Mouse (Mus musculus): ENCODE measurements at regions not wholly inside any gene's neighbourhood (a gene's known extent, or its start where the extent isn't known, plus 50 kb on each side); places are given as distances from the start of the nearest gene placed in this dataset.

GRCm38 (mm10) chr1:185619011-185619410, 164.4 kb downstream of the Slc30a10 start:
- DNase-seq: no peak

- no peak for DNase-seq
Observed at GRCm38 (mm10) chr1:185628401-185628800, 173.8 kb downstream of the Slc30a10 start.

- no peak for DNase-seq
Observed at GRCm38 (mm10) chr1:185629976-185630375, 175.3 kb downstream of the Slc30a10 start.

- no peak for DNase-seq
Observed at GRCm38 (mm10) chr1:185638631-185639030, 184.0 kb downstream of the Slc30a10 start.

- DNase-seq: no peak
Observed at GRCm38 (mm10) chr1:185639486-185639885, 184.8 kb downstream of the Slc30a10 start.

GRCm38 (mm10) chr1:185644026-185644425, 189.4 kb downstream of the Slc30a10 start:
- DNase-seq: no peak

- peak; percentile 26 for DNase-seq
Observed at GRCm38 (mm10) chr1:185648128-185648527, 193.5 kb downstream of the Slc30a10 start.

- DNase-seq: no peak
Observed at GRCm38 (mm10) chr1:185648926-185649325, 194.3 kb downstream of the Slc30a10 start.

- peak; percentile 18 for DNase-seq
Observed at GRCm38 (mm10) chr1:185650926-185651325, 196.3 kb downstream of the Slc30a10 start.

GRCm38 (mm10) chr1:185655021-185655420, 200.4 kb downstream of the Slc30a10 start:
- DNase-seq: peak; percentile 40

GRCm38 (mm10) chr1:185655461-185655860, 200.8 kb downstream of the Slc30a10 start:
- no peak for DNase-seq

GRCm38 (mm10) chr1:185657286-185657685, 202.6 kb downstream of the Slc30a10 start:
- DNase-seq: no peak

- DNase-seq: no peak
Observed at GRCm38 (mm10) chr1:185659476-185659875, 204.8 kb downstream of the Slc30a10 start.

- no peak for DNase-seq
Observed at GRCm38 (mm10) chr1:185662336-185662735, 207.7 kb downstream of the Slc30a10 start.

GRCm38 (mm10) chr1:185670029-185670741, 215.5 kb downstream of the Slc30a10 start:
- no peak for DNase-seq

GRCm38 (mm10) chr1:185672940-185673339, 218.3 kb downstream of the Slc30a10 start:
- DNase-seq: no peak

GRCm38 (mm10) chr1:185675674-185676420, 221.2 kb downstream of the Slc30a10 start:
- DNase-seq: no peak

GRCm38 (mm10) chr1:185681610-185682457, 227.2 kb downstream of the Slc30a10 start:
- DNase-seq: peak; percentile 88

- no peak for DNase-seq
Observed at GRCm38 (mm10) chr1:185682458-185682750, 227.8 kb downstream of the Slc30a10 start.

- peak; percentile 57 for DNase-seq
Observed at GRCm38 (mm10) chr1:185684638-185685037, 230.0 kb downstream of the Slc30a10 start.

- DNase-seq: no peak
Observed at GRCm38 (mm10) chr1:185688506-185688905, 233.9 kb downstream of the Slc30a10 start.

GRCm38 (mm10) chr1:185695394-185695793, 240.7 kb downstream of the Slc30a10 start:
- DNase-seq: no peak

- DNase-seq: no peak
Observed at GRCm38 (mm10) chr1:185699758-185700157, 245.1 kb downstream of the Slc30a10 start.
